Mouse (Mus musculus) liver, postnatal 0 days (tissue): ENCODE measurements around the gene Sp7.

Source experiments
- CTCF ChIP-seq: sonication (generic); IDR thresholded peaks from 2 replicates; pipeline ENCODE4 v1.5.1; 2016; ENCODE audit warnings: antibody characterized with exemption, low read depth
- EP300 ChIP-seq: IDR thresholded peaks from 2 replicates; pipeline ENCODE4 v1.6.1; 2016; ENCODE audit warnings: antibody characterized with exemption, low read depth, mild to moderate bottlenecking

DNA sequence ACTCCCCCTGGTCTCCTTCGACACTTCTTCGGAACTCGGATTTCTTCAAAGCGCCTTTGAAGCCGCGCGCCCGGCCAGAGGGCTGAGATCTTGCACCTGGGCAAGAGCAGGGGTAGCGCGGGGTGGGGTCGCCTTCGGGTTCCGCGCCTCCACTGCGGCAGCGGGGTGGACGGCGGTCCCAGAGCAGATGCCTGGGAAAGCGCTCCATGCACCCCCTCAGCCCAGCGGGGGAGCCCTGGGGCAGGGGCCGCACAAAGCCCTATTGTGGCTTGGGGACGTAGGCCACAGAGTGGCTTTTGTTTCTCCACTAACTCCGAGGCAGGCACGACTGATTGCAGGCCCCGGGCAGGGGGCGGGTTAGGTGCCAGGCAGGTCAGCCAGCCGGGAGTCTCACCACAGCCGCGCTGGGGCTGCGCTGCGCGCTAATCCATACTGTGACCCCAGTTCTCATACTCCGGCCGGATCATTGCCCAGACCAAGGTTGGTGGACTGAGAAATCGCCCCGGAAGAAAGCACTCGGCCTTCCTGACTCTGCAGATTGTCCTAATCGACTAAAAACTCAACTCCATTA lies 11.0 kb downstream of the Sp7 start:
- TF ChIP-seq CTCF, result no peak
- TF ChIP-seq EP300, result no peak
